Mouse (Mus musculus) myocyte (in vitro differentiated cells): ENCODE results near the gene 4930442H23Rik. TPM values are rescaled to one million over a fixed set of nuclear protein-coding genes. Genes with fewer than 3 reads are reported as not detected.
A peak's percentile ranks its signal among the peaks of the same experiment; 100 is the strongest.

ENCODE experiments used
- H3K27me3 ChIP-seq: one replicate; pipeline ENCODE4 v1.6.1; 2011; ENCODE audit not compliant: control insufficient read depth, insufficient read depth, insufficient read length
- H3K36me3 ChIP-seq: one replicate; pipeline ENCODE4 v1.6.1; 2011; ENCODE audit not compliant: control insufficient read depth, insufficient read depth
- H3K4me2 ChIP-seq: one replicate; pipeline ENCODE4 v1.6.1; 2011; ENCODE audit warnings: low read depth, control low read depth
- H3K4me3 ChIP-seq: one replicate; pipeline ENCODE4 v1.5.1; 2011; ENCODE audit warnings: mild to moderate bottlenecking, control low read depth, moderate library complexity
- H3K79me2 ChIP-seq: one replicate; pipeline ENCODE4 v1.6.1; 2011; ENCODE audit not compliant: control insufficient read depth, insufficient read depth
- H3ac ChIP-seq: one replicate; pipeline ENCODE4 v1.6.1; 2011; ENCODE audit not compliant: control insufficient read depth, insufficient read length
- CEBPB ChIP-seq: IDR thresholded peaks from 2 replicates; pipeline ENCODE4 v1.6.1; 2011; ENCODE audit warnings: mild to moderate bottlenecking, moderate library complexity; ENCODE audit not compliant: poor library complexity, insufficient read depth, severe bottlenecking
- E2F4 ChIP-seq: IDR thresholded peaks from one replicate; pipeline ENCODE4 v1.6.1; 2011; ENCODE audit warnings: mild to moderate bottlenecking, control low read depth, moderate library complexity; ENCODE audit not compliant: insufficient read depth
- MAX ChIP-seq: IDR thresholded peaks from one replicate; pipeline ENCODE4 v1.6.1; 2011; ENCODE audit warnings: low read depth, mild to moderate bottlenecking, control low read depth
- MYOD1 ChIP-seq, 3 experiments: IDR thresholded peaks; one replicate each; pipeline ENCODE4 v1.6.1; 2011; ENCODE audit warnings: control low read depth in 2 of 3, low read depth in 2 of 3, mild to moderate bottlenecking in 2 of 3, moderate library complexity in 1 of 3; ENCODE audit not compliant: insufficient read length in 2 of 3, control insufficient read depth in 1 of 3
- MYOG ChIP-seq, 3 experiments: IDR thresholded peaks; one replicate each; pipeline ENCODE4 v1.6.1; 2011; ENCODE audit warnings: control low read depth in 2 of 3, low read depth in 2 of 3, mild to moderate bottlenecking in 2 of 3; ENCODE audit not compliant: insufficient read length in 2 of 3, control insufficient read depth in 1 of 3, insufficient read depth in 1 of 3
- POLR2A ChIP-seq: IDR thresholded peaks from one replicate; pipeline ENCODE4 v1.6.1; 2011; ENCODE audit warnings: low read depth, mild to moderate bottlenecking, control low read depth, moderate library complexity; ENCODE audit not compliant: insufficient read length
- POLR2AphosphoS2 ChIP-seq: IDR thresholded peaks from one replicate; pipeline ENCODE4 v1.6.1; 2011; ENCODE audit warnings: low read depth, control low read depth; ENCODE audit not compliant: insufficient read length
- REST ChIP-seq: IDR thresholded peaks from one replicate; pipeline ENCODE4 v1.6.1; 2011; ENCODE audit warnings: mild to moderate bottlenecking, control low read depth, moderate library complexity; ENCODE audit not compliant: insufficient read depth, insufficient read length
- SRF ChIP-seq: IDR thresholded peaks from one replicate; pipeline ENCODE4 v1.6.1; 2011; ENCODE audit warnings: low read depth; ENCODE audit not compliant: control insufficient read depth, insufficient read length
- TCF12 ChIP-seq: IDR thresholded peaks from one replicate; pipeline ENCODE4 v1.6.1; 2011; ENCODE audit warnings: mild to moderate bottlenecking, control low read depth; ENCODE audit not compliant: poor library complexity, insufficient read depth, severe bottlenecking
- TCF3 ChIP-seq: IDR thresholded peaks from one replicate; pipeline ENCODE4 v1.6.1; 2011; ENCODE audit warnings: low read depth, control low read depth; ENCODE audit not compliant: insufficient read length
- USF1 ChIP-seq: IDR thresholded peaks from one replicate; pipeline ENCODE4 v1.6.1; 2011; ENCODE audit warnings: low read depth, mild to moderate bottlenecking, control low read depth, moderate library complexity
- polyA plus RNA-seq: library from polyadenylated mRNA; unstranded; fragments of >200 nt; fragmentation: generic; extraction: Trizol; gene quantifications from one replicate; pipeline ENCODE4 v1.2.1, GENCODE M21; 2012; ENCODE audit warnings: missing spikeins

4930442H23Rik gene
- 0.12 TPM for polyA plus RNA-seq

DNA sequence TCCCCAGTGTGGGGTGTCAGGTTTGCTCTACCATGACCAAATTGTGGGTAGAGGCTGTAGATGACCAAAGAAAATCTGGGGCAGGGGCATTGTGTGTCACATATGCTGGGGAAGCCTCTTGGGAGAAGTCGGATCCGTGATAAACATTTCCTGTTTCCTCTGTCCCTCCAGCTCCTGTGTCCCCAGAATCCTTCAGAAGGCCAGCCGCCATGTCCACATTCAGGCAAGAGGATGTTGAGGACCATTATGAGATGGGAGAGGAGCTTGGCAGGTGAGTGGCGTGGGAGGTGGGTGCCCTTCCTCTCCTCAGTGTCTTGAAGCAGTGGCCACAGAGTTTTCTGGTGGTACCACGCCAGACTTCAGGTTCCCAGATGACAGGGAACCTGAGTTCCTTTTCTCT is at the start of gene 4930442H23Rik:
TSS of gene 4930442H23Rik (minus strand) at position 45 of the 400 bp plus-strand sequence.
- Histone ChIP-seq H3ac (peak within 1 kb of the TSS; percentile 30), H3K4me2 (peak within 1 kb of the TSS; percentile 81), H3K36me3 (peaks cover 30% of the 10 kb centered on the region), H3K27me3 (no peaks in the 10 kb centered on the region), H3K79me2 (peaks cover 38% of the 10 kb centered on the region), H3K4me3 (peak within 1 kb of the TSS; percentile 66)
- no peak for TF ChIP-seq TCF3
- TF ChIP-seq CEBPB: no peak
- TF ChIP-seq E2F4: no peak
- TF ChIP-seq MAX: no peak
- TF ChIP-seq MYOD1 (IDR thresholded peaks at IDR 0.05; ENCODE audit: control insufficient read depth in 1 of 3, insufficient read length in 2 of 3, low read depth in 2 of 3): no peak
- TF ChIP-seq REST: no peak
- no peak for TF ChIP-seq USF1
- no peak for TF ChIP-seq POLR2AphosphoS2
- TF ChIP-seq MYOG (IDR thresholded peaks at IDR 0.05; ENCODE audit: control insufficient read depth in 1 of 3, insufficient read depth in 1 of 3, insufficient read length in 2 of 3, low read depth in 2 of 3): no peak
- no peak for TF ChIP-seq SRF
- no peak for TF ChIP-seq TCF12
- TF ChIP-seq POLR2A: no peak

DNA sequence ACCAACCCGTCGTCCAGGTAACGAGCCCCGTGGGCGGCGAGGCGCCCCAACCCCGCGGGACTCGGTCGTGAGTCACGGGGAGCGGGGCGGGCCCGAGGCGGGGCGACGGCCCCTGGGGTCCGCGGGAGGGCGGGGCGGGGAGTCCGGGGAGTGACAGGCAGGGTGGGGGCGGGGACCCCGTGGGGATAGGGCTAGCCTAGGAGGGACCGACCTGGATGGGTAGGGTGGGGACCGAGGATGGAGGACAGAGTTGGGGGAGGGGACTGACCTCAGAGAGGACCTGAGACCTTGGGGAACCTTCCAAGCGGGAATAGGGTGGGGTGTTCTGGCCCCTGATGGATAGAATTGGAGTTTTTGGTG is 49.6 kb upstream of the 4930442H23Rik start:
- TF ChIP-seq REST (no peak), POLR2A (no peak), TCF12 (no peak), E2F4 (no peak), MYOD1 (IDR thresholded peaks at IDR 0.05; ENCODE audit: control insufficient read depth in 1 of 3, insufficient read length in 2 of 3, low read depth in 2 of 3) (no peak), SRF (no peak), POLR2AphosphoS2 (no peak), TCF3 (no peak), USF1 (no peak), CEBPB (no peak), MYOG (IDR thresholded peaks at IDR 0.05; ENCODE audit: control insufficient read depth in 1 of 3, insufficient read depth in 1 of 3, insufficient read length in 2 of 3, low read depth in 2 of 3) (no peak), MAX (no peak)
- Histone ChIP-seq H3K4me2 (peak overlapping the region; percentile 74), H3K27me3 (peaks cover 6% of the 10 kb centered on the region), H3K79me2 (no peaks in the 10 kb centered on the region), H3ac (peak overlapping the region; percentile 8), H3K36me3 (no peaks in the 10 kb centered on the region), H3K4me3 (peak overlapping the region; percentile 41)

DNA sequence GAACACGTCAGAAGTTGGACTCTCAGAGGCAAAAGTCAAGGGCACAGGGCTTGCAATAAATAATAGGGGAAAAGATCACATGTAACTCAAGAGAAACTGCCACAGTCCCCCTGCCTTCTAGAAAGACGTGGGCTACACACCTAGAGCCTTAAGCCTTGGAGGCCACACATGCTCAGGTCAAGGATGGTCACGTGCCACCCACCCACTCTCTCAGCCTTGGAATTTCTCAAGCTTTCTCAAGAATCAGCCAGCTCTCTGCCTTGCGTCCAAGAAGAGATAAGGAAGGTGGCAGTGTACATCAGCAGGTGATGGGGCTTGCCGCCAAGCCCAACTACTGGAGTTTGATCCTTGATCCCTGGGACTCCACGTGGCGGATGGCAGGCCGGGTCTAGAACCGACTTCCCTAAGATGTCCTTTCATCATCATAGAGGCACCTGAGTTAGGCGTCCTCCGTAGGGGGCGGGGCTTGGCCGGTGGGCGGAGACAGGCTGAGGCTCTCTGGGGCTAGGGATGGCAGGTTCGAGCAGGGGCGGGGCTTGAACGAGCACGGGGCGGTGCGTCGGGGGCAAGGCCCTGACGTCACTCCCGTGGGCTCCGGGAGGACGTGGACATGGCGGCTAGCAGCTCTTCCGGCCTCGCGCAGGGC is 49.1 kb upstream of the 4930442H23Rik start, which contains the start of gene Zfr2:
TSS of gene Zfr2 (plus strand) at position 576 of the 646 bp plus-strand sequence.
- peak within 1 kb of the TSS; percentile 8 for H3ac ChIP-seq
- H3K36me3 ChIP-seq: no peaks in the 10 kb centered on the region
- peaks cover 6% of the 10 kb centered on the region for H3K27me3 ChIP-seq
- H3K4me2 ChIP-seq: peak within 1 kb of the TSS; percentile 74
- no peaks in the 10 kb centered on the region for H3K79me2 ChIP-seq
- peak within 1 kb of the TSS; percentile 41 for H3K4me3 ChIP-seq
- TF ChIP-seq CEBPB (no peak), SRF (no peak), TCF12 (no peak), REST (no peak), MYOD1 (IDR thresholded peaks at IDR 0.05; ENCODE audit: control insufficient read depth in 1 of 3, insufficient read length in 2 of 3, low read depth in 2 of 3) (no peak), TCF3 (no peak), POLR2A (peak; percentile 89), POLR2AphosphoS2 (peak; percentile 82), USF1 (peak; percentile 25)

DNA sequence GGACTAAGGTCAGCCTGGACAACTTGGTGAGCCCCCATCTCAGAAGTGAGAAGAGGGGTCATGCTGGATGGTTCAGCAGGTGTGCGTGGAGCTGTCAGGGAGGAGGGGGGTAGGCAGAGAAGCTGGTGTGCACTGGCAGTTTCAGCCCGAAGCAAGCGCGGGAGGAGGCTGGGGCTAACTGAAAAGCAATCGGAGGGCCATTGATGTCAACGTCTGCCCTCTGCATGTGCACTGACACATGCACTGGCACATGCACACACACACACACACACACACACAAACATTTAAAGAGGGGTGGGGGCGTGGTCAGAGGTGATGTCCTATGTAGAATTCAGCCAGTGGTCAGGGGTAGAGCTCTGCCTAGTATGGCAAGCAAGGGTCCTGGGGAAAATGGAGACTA is 47.8 kb upstream of the 4930442H23Rik start:
- peaks cover 6% of the 10 kb centered on the region for H3K27me3 ChIP-seq
- TF ChIP-seq REST (no peak), SRF (no peak), CEBPB (no peak)
- H3K4me3 ChIP-seq: no peak overlapping the region
- no peaks in the 10 kb centered on the region for H3K79me2 ChIP-seq
- no peak overlapping the region for H3K4me2 ChIP-seq
- no peak overlapping the region for H3ac ChIP-seq
- no peaks in the 10 kb centered on the region for H3K36me3 ChIP-seq
